Mouse (Mus musculus): Measurements from ENCODE around the gene Lhpp.

Lhpp gene

GRCm38 (mm10) chr7:132747096-132747495, 136.7 kb downstream of the Lhpp start:
- DNase-seq: no peak

GRCm38 (mm10) chr7:132748076-132748769, 137.8 kb downstream of the Lhpp start:
- no peak for DNase-seq

- no peak for DNase-seq
Measured at GRCm38 (mm10) chr7:132749504-132749903, 139.1 kb downstream of the Lhpp start.

- DNase-seq: no peak
Measured at GRCm38 (mm10) chr7:132751716-132752115, 141.3 kb downstream of the Lhpp start.

GRCm38 (mm10) chr7:132753518-132754388, 143.3 kb downstream of the Lhpp start:
- DNase-seq: no peak

GRCm38 (mm10) chr7:132754389-132754750, 143.9 kb downstream of the Lhpp start:
- no peak for DNase-seq
